Mouse (Mus musculus) testis, adult 2 months (tissue): ENCODE data around the gene Bean1.

Source experiments
- CTCF ChIP-seq: fragments of 200-500 bp; IDR thresholded peaks from 2 replicates; pipeline ENCODE4 v1.5.1; 2012; ENCODE audit warnings: low read depth, mild to moderate bottlenecking, inconsistent platforms, low read length, moderate library complexity; ENCODE audit not compliant: control insufficient read depth, insufficient read depth, insufficient replicate concordance
- POLR2A ChIP-seq: fragments of 200-500 bp; IDR thresholded peaks from 2 replicates; pipeline ENCODE4 v1.6.1; 2012; ENCODE audit warnings: low read depth, mild to moderate bottlenecking, inconsistent platforms, low read length, moderate library complexity; ENCODE audit not compliant: control insufficient read depth

DNA sequence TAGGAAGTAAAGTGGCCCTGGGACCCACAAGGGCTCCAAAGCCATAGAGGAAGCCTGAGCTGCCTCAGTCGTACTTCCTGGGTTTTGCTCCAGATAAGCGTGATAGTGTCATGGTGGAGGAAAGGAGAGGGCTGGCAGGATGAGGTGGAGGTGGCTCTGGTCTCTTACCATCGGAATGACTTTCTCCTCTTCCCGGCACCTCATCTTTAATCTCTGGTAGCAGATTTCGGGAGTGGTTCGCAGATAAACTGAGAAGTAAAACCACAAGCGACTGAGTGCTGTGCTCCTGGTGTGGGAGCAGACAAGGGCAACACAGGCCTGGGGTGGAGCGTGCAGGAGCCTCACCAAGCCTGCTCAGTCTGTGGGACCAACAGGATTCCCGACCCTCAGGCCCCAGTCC lies 60.1 kb downstream of the Bean1 start:
- TF ChIP-seq POLR2A (no peak), CTCF (no peak)
